Mouse (Mus musculus) G1E (cell line): ENCODE results near the gene Mmel1.

ENCODE experiments used
- CTCF ChIP-seq: IDR thresholded peaks from 2 replicates; pipeline ENCODE4 v1.5.1; 2012; ENCODE audit warnings: low read depth, low read length, inconsistent platforms, mixed read lengths
- GATA1 ChIP-seq: IDR thresholded peaks from 2 replicates; pipeline ENCODE4 v1.6.1; 2012; ENCODE audit warnings: borderline replicate concordance, low read length, inconsistent platforms, mixed read lengths
- POLR2AphosphoS5 ChIP-seq: IDR thresholded peaks from 2 replicates; pipeline ENCODE4 v1.6.1; 2012; ENCODE audit warnings: low read depth, low read length, inconsistent platforms; ENCODE audit not compliant: insufficient replicate concordance

DNA sequence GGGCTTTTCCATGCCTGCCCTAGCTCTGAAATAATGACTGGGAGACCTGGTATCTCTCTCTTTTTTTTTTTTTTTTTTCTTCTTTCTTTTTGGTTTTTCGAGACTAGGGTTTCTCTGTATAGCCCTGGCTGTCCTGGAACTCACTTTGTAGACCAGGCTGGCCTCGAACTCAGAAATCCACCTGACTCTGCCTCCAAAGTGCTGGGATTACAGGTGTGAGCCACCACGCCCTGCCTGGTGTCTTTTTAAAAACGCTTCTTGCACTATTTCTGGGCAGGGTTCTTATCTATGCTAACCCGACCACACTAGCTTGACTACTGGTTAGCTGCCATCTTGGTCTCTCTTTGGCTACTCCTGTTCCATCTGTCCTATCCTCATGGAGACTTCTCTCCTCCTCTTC is 39.1 kb downstream of the Mmel1 start:
- TF ChIP-seq CTCF (no peak), POLR2AphosphoS5 (no peak), GATA1 (no peak)
